Mouse (Mus musculus) spleen, adult 2 months (tissue): ENCODE measurements around the gene Rtkn.

Experiments
- CTCF ChIP-seq: fragments of 200-500 bp; IDR thresholded peaks from 2 replicates; pipeline ENCODE4 v1.5.1; 2011; ENCODE audit warnings: mild to moderate bottlenecking, inconsistent platforms; ENCODE audit not compliant: insufficient read depth, insufficient read length, insufficient replicate concordance; ENCODE audit errors: extremely low read depth
- POLR2A ChIP-seq: fragments of 200-500 bp; IDR thresholded peaks from 2 replicates; pipeline ENCODE4 v1.6.1; 2011; ENCODE audit warnings: low read depth, low read length, inconsistent platforms

DNA sequence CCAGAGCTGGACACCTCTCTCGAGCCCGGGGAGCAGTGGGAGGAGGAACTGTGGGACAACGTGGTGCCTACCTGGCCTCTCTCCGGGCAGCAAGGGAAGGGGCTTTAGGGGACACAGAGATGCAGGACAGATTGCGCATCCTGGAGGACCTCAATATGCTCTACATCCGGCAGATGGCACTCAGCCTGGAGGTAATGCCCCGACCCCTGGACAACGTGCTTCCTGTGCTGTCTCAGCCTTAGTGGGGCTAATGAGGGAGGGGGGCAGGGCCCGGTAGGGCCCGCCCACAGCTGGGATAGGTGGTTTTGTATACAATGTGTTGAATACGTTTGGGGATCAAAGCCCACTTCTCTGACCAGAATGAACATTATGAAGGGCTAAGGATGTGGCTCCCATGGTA lies 2.8 kb downstream of the Rtkn start:
- no peak for TF ChIP-seq POLR2A
- TF ChIP-seq CTCF, result no peak
